Mouse (Mus musculus): ENCODE results near the gene Dusp22.

Dusp22 gene

DNA sequence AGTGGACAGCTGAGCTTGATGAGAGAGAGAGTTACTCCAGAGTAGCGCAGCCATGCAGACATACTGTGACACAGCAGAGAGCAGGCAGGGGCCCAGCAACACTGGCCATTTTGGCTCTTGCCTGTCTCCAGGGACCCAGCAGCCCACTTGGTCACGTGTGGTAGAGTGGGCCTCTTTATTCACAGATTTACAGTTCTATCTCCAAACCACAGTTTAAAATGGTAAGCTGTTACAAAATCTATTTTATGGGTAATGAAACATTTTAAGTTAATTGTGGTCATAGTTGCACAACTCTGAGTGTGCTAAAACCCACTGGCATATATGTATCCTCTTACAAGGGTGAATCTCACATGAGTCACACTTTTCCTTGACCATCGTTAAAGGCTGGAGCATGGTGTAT is 9.5 kb downstream of the Dusp22 start:
- DNase-seq (ENCODE audit: low spot score in 2 of 2) = no peak

DNA sequence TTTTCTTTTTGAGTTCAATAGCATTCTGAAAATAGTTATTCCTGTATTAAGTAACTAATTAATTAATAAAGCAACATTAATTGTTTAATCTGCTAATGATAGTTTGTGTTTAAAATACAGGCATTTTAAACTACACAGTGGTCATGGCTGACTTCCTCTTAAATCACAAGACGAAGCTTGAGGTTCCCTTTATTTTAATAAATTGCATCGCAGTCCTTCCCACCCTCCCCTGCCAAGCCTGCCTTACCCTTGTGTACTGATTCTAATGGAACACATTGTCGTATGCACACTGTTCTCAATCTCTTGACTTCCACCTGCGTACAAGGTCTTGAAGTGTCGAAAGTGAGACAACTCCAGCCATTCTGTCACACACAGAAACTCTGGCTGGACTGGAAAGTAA is 14.1 kb downstream of the Dusp22 start:
- DNase-seq (ENCODE audit: low spot score in 2 of 2) = no peak

- no peak for DNase-seq (ENCODE audit: low spot score in 2 of 2)
These were observed 19.0 kb downstream of the Dusp22 start for GRCm38 (mm10) chr13:30678822-30679221.

DNA sequence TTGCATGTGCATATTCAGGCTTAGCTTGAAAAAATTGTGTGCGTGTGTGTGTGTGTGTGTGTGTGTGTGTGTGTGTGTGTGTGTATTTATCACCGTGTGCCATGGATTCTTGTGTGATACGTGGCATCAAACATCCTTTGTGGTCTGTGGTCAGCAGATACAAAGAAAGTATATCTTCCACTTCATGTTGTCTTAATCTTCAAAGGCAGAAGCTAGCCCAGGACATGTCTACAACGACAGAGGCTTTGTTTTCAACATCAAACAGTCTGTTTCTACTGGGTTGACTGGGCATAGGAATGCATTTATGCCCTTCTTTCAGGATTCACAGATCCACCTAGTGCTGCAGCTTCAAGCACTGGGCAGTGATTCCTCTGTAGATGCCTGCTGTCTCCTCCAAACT is 22.1 kb downstream of the Dusp22 start:
- DNase-seq (ENCODE audit: low spot score in 2 of 2) = no peak

- DNase-seq (ENCODE audit: low spot score in 2 of 2) = no peak
These were observed 22.5 kb downstream of the Dusp22 start for GRCm38 (mm10) chr13:30682328-30682727.

DNA sequence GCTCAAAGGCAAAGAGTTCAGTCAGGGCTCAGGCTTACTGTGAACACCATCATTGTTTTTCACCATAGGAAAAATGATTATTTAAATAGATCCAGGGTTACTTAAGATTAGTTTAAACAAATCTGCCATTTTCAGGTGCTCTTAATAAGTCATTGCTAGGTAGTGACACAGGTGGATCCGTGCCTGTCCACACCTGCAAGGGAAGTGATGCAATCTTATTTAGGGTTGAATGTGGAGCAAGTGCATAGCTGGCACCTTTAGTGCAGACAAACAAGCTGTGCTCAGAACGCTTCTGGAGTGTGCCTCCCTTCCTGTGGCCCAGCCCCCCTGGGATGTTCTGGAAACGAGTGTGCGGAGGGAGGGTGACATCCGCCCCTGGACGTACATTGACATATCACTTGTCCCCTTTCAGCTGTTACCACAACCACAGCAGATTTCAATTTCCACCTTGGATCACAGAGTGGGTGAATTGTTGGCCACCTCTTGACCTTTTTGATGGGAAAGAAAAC is 24.9 kb downstream of the Dusp22 start:
- no peak for DNase-seq (ENCODE audit: low spot score in 2 of 2)

GRCm38 (mm10) chr13:30685957-30686356 is 26.2 kb downstream of the Dusp22 start:
- DNase-seq (ENCODE audit: low spot score in 2 of 2) = no peak

- DNase-seq (ENCODE audit: low spot score in 2 of 2) = no peak
These were observed 28.3 kb downstream of the Dusp22 start for GRCm38 (mm10) chr13:30688035-30688616.

GRCm38 (mm10) chr13:30689475-30689874 is 29.7 kb downstream of the Dusp22 start:
- no peak for DNase-seq (ENCODE audit: low spot score in 2 of 2)

GRCm38 (mm10) chr13:30691441-30692292 is 31.9 kb downstream of the Dusp22 start:
- DNase-seq (ENCODE audit: low spot score in 2 of 2) = no peak

DNA sequence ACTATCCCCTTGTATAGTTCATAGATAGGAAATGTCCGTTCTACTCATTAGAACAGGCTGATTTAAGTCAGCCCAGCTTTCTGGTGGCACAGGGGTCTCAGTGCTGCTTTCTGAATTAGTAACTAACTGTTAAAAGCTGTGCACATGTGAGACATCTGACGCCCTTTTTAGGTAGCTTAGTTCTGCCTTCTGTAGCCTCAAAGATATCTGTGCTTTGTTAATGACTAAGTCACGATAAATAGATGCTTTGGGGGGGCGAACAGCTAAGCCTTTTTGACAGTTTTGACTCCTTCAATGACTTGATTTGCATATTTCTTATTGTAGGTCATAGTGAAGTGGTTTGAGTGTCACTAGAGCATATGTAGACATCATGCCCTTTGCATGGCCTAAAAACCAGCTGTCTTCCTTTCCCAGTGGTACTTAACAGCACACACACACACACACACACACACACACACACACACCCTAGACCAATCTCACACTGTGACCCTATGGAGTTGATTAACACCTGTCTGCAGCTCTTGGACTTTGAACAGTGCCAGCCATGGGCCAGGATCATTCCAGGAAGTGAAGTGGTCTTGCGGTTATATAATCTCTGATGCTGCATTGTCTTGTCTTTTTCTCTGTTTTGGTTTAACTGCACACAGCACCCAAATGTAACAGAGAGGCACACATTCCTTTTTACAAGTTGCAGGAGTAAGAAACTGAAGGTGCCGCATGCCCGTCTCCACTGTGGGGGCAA is 33.0 kb downstream of the Dusp22 start:
- no peak for DNase-seq (ENCODE audit: low spot score in 2 of 2)

- no peak for DNase-seq (ENCODE audit: low spot score in 2 of 2)
These were observed 35.4 kb downstream of the Dusp22 start for GRCm38 (mm10) chr13:30695232-30695631.

DNA sequence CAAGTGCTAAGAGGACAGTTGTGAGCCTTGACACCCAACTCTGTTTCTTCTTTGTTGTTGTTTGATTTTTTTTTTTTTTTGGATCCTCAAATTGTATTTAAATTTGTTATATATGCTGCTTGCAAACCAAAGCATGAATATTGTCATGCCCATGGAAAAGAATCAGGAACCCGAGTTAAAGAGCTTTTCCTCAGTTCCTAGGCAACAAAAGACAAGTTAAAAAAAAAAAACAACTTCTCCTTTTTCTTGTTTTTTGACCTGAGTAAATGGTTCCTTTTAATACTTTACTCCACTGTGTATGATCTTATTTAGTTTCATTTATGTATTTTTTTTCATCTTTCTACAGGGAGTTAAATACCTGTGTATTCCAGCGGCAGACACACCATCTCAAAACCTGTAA is 36.1 kb downstream of the Dusp22 start:
- DNase-seq (ENCODE audit: low spot score in 2 of 2) = no peak

DNA sequence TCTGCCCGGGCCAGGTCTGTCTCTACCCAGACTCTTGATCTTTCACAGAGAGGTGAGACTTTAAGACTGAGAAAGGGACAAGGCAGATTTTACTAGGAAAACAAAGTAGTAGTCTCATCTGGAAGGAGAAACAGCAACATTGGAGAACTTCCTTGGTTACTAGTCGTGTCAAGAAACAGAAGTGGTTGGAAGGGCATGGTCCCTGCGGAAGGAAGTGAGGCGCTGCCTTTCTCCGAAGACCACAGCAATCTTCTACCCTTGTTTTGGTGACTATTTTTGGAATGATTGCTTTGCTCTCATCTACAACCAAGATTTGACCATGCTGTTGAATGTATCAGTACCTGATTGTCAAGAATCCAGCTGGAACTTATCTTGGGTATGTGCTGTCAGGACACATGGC is 38.1 kb downstream of the Dusp22 start:
- no peak for DNase-seq (ENCODE audit: low spot score in 2 of 2)

DNA sequence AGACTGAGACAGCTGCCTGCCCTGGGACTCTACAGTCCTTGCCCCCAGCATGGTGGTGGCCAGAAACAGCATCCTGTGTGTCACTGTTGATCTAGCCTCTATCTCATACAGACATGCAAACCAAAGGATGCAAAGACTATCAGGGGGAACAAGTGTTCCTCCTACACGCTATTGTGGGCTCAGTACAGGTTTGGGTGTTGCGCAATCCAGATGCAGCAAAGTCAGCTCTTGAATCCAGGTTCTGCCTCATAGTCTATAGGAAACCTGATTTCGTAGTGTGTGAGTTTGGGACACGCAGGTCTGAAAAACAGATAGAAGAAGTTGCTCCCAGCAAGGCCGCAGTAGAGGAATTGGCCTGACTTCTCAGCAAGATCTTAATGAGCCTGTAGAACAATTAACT is 42.9 kb downstream of the Dusp22 start:
- DNase-seq (ENCODE audit: low spot score in 2 of 2) = no peak

- DNase-seq (ENCODE audit: low spot score in 2 of 2) = no peak
These were observed 44.7 kb downstream of the Dusp22 start for GRCm38 (mm10) chr13:30704246-30705095.

- no peak for DNase-seq (ENCODE audit: low spot score in 2 of 2)
These were observed 51.3 kb downstream of the Dusp22 start for GRCm38 (mm10) chr13:30711066-30711465.

DNA sequence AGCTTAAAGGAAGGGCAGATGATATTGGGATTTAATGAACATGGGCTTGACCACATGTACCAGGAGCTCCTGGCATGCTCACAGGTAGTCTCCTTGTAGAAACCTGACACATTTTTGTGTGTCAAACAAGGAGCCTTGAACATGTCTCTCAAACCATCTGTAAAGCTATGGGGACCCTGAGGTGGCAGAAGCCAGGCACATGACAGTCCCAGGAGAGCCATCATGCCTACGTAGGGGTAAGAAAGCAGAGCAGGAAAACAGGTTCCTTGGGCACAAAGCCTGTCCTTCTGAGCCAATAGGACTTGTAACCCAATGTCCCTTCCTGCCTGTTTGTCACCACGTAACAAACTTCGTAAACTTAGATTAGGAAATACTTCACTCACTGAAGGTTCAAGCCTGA is 51.9 kb downstream of the Dusp22 start:
- no peak for DNase-seq (ENCODE audit: low spot score in 2 of 2)

DNA sequence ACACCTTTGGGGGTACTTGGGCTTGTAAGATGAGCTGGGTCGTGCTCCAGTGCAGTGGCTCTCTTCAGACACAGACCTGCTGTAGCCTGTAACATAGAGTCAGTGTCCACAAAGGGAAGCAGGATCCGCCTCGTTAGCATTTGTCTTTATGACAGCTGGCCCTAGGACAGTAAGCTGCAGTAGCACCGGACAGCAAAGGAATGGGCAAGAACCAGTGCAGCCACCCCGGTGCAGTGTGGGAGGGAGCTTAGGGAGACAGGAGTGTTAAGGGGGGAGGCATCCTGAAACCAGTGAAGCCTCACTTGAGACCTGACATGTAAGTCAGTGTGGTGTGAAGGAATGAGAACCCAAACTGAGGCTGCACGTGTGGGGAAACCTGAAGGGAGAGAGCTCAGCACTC is 52.5 kb downstream of the Dusp22 start:
- DNase-seq (ENCODE audit: low spot score in 2 of 2) = no peak

GRCm38 (mm10) chr13:30713621-30714020 is 53.8 kb downstream of the Dusp22 start:
- no peak for DNase-seq (ENCODE audit: low spot score in 2 of 2)

- DNase-seq (ENCODE audit: low spot score in 2 of 2) = no peak
These were observed 54.8 kb downstream of the Dusp22 start for GRCm38 (mm10) chr13:30714552-30714951.

DNA sequence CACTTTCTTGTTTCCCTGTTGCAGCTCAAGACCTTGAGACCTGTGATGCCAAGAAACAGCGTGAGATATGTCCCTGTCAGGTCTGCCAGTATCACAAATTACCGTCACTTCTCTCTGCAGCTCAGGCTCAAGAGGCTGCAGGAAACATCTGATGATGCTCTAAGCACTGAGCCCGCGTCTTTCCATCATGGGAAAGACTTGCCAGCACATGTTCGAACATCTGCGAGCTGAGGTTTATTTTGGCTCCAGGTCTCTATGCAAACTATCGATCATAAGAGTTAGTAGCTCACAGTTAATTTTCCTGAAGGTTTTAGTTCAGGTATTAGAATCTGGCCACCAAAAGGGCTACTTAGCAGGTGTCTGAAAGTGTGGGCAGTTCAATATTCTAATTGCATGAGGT is 55.3 kb downstream of the Dusp22 start:
- DNase-seq (ENCODE audit: low spot score in 2 of 2) = no peak

All from urinary bladder, adult 18-20 months (tissue).